In genomic region chr3:137860394-137861170, GRCm38 (mm10) we compare ENCODE assay signal across 8 mouse cellular contexts. TPM values are rescaled to one million over a fixed set of nuclear protein-coding genes. Genes with fewer than 3 reads are reported as not detected.
DNase-seq lines count a peak whose midpoint lies in the region; ATAC-seq and TF ChIP-seq lines count a peak whose summit lies in the region.
"Had no signal": no experiment of that assay in that cellular context is flagged by ENCODE, and none has a peak within 500 bp of the region (broad histone marks: within the 10 kb centered on the region; RNA-seq: fewer than 3 reads in every experiment).

No protein-coding gene starts in this region.

- no peaks in the 10 kb centered on the region for H3K9me3 ChIP-seq in intestine, postnatal 0 days (ENCODE audit: control insufficient read depth)
- no peaks in the 10 kb centered on the region for H3K9me3 ChIP-seq in intestine, embryonic 15.5 days
- no peaks in the 10 kb centered on the region for H3K9me3 ChIP-seq in limb, embryonic 15.5 days

- no peak for TF ChIP-seq CTCF in intestine, postnatal 0 days (IDR thresholded peaks at IDR 0.05; ENCODE audit: low read depth)

- no peak overlapping the region for H3K27ac ChIP-seq in intestine, postnatal 0 days (ENCODE audit: low read depth, low read length)
- no peak overlapping the region for H3K27ac ChIP-seq in intestine, embryonic 15.5 days
- H3K27ac ChIP-seq in limb, embryonic 15.5 days, result peak overlapping the region; percentile 27; the same call in 1 of the 2 replicates

- H3K4me2 ChIP-seq in intestine, postnatal 0 days (replicated peaks; ENCODE audit: low read depth), result no peak overlapping the region
- H3K4me2 ChIP-seq in intestine, embryonic 15.5 days (replicated peaks), result no peak overlapping the region
- no peak overlapping the region for H3K4me2 ChIP-seq in limb, embryonic 15.5 days

- no peaks in the 10 kb centered on the region for H3K36me3 ChIP-seq in intestine, postnatal 0 days (ENCODE audit: control insufficient read depth, insufficient read depth)
- no peaks in the 10 kb centered on the region for H3K36me3 ChIP-seq in intestine, embryonic 15.5 days
- no peaks in the 10 kb centered on the region for H3K36me3 ChIP-seq in limb, embryonic 15.5 days

- no peak overlapping the region for H3K9ac ChIP-seq in intestine, postnatal 0 days (ENCODE audit: low read depth, low read length)
- no peak overlapping the region for H3K9ac ChIP-seq in intestine, embryonic 15.5 days
- H3K9ac ChIP-seq in limb, embryonic 15.5 days, result no peak overlapping the region

- DNase-seq in CD4-positive helper T cell, adult 2 months (ENCODE audit: low read depth, low spot score), result peak; percentile 42
- peak; percentile 62 for DNase-seq in MEL-GATA-1-ER (ENCODE audit: extremely low read depth, low read depth)
- DNase-seq in layer of hippocampus, postnatal 36 days, result no peak
- DNase-seq in layer of hippocampus, adult 9-10 months (ENCODE audit: low spot score), result no peak

- peak; percentile 47 for ATAC-seq in intestine, postnatal 0 days
- ATAC-seq in intestine, embryonic 15.5 days, result no peak
- ATAC-seq in limb, embryonic 15.5 days (ENCODE audit: insufficient number of reproducible peaks, low FRiP score, low TSS enrichment, low read depth), result no peak
- ATAC-seq: activated CD4-positive, CD25-positive, alpha-beta regulatory T cell, adult 4 months had no signal

- 0 out of 2 replicates have a peak, but pooled peaks cover 2% of the 10 kb centered on the region for H3K4me1 ChIP-seq in intestine, postnatal 0 days (replicated peaks; ENCODE audit: control insufficient read depth, insufficient read depth, low read length)
- H3K4me1 ChIP-seq in intestine, embryonic 15.5 days (replicated peaks), result peaks cover 3% of the 10 kb centered on the region; the same call in 1 of the 2 replicates
- H3K4me1 ChIP-seq in limb, embryonic 15.5 days, result peaks cover 10% of the 10 kb centered on the region; the same call in 1 of the 2 replicates

- no peaks in the 10 kb centered on the region for H3K27me3 ChIP-seq in intestine, postnatal 0 days (replicated peaks; ENCODE audit: control insufficient read depth, insufficient read depth, low read length)
- no peaks in the 10 kb centered on the region for H3K27me3 ChIP-seq in intestine, embryonic 15.5 days (replicated peaks)
- no peaks in the 10 kb centered on the region for H3K27me3 ChIP-seq in limb, embryonic 15.5 days

- WGBS in intestine, postnatal 0 days, result 48% methylated on average over 8 of the region's 8 CpGs
- 53% methylated on average over 8 of the region's 8 CpGs for WGBS in intestine, embryonic 15.5 days
- 45% methylated on average over 8 of the region's 8 CpGs for WGBS in limb, embryonic 15.5 days

- H3K4me3 ChIP-seq in intestine, postnatal 0 days (ENCODE audit: low read depth, low read length), result no peak overlapping the region
- H3K4me3 ChIP-seq in intestine, embryonic 15.5 days (replicated peaks), result no peak overlapping the region
- no peak overlapping the region for H3K4me3 ChIP-seq in limb, embryonic 15.5 days

RNA-seq across cellular contexts. Expression of gene H2afz, which starts 3.7 kb away (rescaled TPM):
- 922 and 974 TPM in 2 replicates for polyA plus RNA-seq in intestine, postnatal 0 days (2015; fragmentation: Nextera tagmentation; extraction: Ambion mirVana)
- 1,494 and 1,747 TPM in 2 replicates for polyA plus RNA-seq in intestine, embryonic 15.5 days (2015; fragmentation: Nextera tagmentation; extraction: Ambion mirVana)
- polyA plus RNA-seq in limb, embryonic 15.5 days (2015; fragmentation: Nextera tagmentation; extraction: Ambion mirVana), result 1,142 and 1,223 TPM in 2 replicates
- total RNA-seq in layer of hippocampus, postnatal 36 days (2021), result 100 to 1,000 TPM; 135 to 151 TPM

RNA-seq across cellular contexts. Expression of gene Dnajb14, which starts 6.9 kb away (rescaled TPM):
- 10.6 and 11.1 TPM in 2 replicates for polyA plus RNA-seq in intestine, postnatal 0 days (2015; fragmentation: Nextera tagmentation; extraction: Ambion mirVana)
- 13.5 and 14.0 TPM in 2 replicates for polyA plus RNA-seq in intestine, embryonic 15.5 days (2015; fragmentation: Nextera tagmentation; extraction: Ambion mirVana)
- polyA plus RNA-seq in limb, embryonic 15.5 days (2015; fragmentation: Nextera tagmentation; extraction: Ambion mirVana), result 11.1 and 11.6 TPM in 2 replicates
- 10 to 100 TPM; 52.1 to 53.8 TPM for total RNA-seq in layer of hippocampus, postnatal 36 days (2021)

RNA-seq across cellular contexts. Expression of gene Lamtor3, which starts 57.7 kb away (rescaled TPM):
- 156 and 160 TPM in 2 replicates for polyA plus RNA-seq in intestine, postnatal 0 days (2015; fragmentation: Nextera tagmentation; extraction: Ambion mirVana)
- polyA plus RNA-seq in intestine, embryonic 15.5 days (2015; fragmentation: Nextera tagmentation; extraction: Ambion mirVana), result 135 and 139 TPM in 2 replicates
- 116 TPM in 2 replicates for polyA plus RNA-seq in limb, embryonic 15.5 days (2015; fragmentation: Nextera tagmentation; extraction: Ambion mirVana)
- total RNA-seq in layer of hippocampus, postnatal 36 days (2021), result 10 to 100 TPM; 64.8 to 65.3 TPM

Comparison
In these comparisons a context has a peak if more than half of its experiments do, and no peak if none do; other contexts are left out.
1. DNase-seq: peak in CD4-positive helper T cell, adult 2 months (single experiment) and MEL-GATA-1-ER (single experiment); none in layer of hippocampus, postnatal 36 days (0 of 2) and layer of hippocampus, adult 9-10 months (single experiment).